Mouse (Mus musculus): Measurements from ENCODE around the gene Prdm2. TPM values are rescaled to one million over a fixed set of nuclear protein-coding genes. Genes with fewer than 3 reads are reported as not detected.

The Prdm2 gene
- polyA plus RNA-seq (2012; ENCODE audit: insufficient read depth, insufficient read length, missing spikeins): 25.1 and 25.9 TPM in 2 replicates

DNA sequence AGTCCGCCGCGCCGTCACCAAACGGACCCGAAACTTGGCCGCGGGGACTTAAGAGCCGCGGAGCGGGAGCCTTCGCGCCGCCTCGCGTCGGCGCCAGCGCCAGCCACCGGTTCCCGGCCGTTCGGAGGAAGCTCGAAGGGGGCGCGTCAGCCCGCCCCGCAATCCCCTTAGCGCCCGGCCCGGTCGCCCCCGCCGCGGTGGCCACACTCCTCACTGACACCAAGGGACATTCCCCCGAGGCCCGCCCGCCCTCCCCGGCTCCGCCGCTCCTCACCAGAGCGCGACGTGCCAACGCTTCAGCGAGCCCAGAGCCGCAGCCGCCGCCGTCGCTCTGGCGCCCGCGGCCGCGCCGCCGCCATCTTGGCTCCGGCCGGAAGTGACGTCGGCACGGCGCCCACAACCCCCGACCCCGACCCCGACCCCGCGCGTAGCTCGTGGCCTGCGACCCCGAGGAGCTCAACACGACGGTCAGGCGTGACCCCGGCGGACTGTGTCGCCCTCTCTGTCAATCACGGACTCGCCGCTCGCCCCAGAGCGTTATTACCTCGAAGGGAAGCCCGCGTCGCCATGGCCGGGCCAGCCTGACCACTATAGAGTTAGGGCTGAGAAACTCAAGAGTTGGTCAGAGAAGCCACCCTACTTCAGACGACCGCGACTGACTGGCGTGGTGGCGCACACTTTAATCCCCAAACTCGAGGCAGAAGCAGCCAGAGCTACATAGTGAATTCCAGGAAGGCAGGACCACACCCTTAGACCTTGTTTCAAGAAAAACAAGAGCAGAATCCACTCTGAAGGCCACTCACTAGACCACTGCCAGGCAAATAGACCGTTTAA, at the start of gene Prdm2:
Gene Prdm2, minus strand, starts transcription at position 655 of the 834 bp plus-strand sequence.
- Histone ChIP-seq H3K27ac (ENCODE audit: insufficient read depth, low read depth, low read length) (0 out of 2 replicates have a peak within 1 kb of the TSS, but pooled peaks have one; percentile 8), H3K4me1 (ENCODE audit: control insufficient read depth, insufficient read depth, low read length) (peaks cover 12% of the 10 kb centered on the region), H3K4me3 (ENCODE audit: insufficient read depth, low read length) (peak within 1 kb of the TSS; percentile 77)
- TF ChIP-seq CTCF (IDR thresholded peaks at IDR 0.05; ENCODE audit: low read depth, low read length) (no peak), POLR2A (IDR thresholded peaks at IDR 0.05; ENCODE audit: borderline replicate concordance, low read depth, low read length) (peak; percentile 96)

DNA sequence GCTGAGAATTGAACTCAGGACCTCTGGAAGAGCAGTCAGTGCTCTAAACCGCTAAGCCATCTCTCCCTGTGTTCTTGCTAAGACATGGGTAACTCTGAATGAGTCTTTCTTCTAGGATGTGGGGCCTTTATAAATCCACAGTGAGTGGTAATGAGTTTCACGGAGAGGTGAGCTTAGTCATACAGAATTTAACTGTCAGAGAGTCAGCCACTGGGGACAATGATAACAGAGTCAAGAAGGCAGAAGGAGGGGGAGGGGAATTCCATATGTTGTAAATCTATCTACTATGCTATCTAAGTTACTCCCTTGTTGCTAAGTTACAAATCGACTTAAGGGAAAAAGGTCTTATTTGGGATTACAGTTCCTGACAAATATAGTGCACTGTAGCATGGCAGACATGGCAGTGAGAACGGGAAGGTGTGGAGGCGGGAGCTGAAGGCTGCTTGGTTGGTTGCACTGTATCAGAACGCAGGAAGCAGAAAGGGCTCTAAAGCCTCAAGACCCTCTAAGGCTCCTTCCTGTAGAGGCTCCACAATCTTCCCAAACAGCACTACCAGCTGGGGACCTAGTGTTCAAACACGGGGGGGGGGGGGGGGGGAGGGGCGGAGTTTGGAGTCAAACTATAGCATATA, 47.0 kb upstream of the Prdm2 start:
- TF ChIP-seq CTCF (IDR thresholded peaks at IDR 0.05; ENCODE audit: low read depth, low read length) (no peak), POLR2A (IDR thresholded peaks at IDR 0.05; ENCODE audit: borderline replicate concordance, low read depth, low read length) (no peak)
- Histone ChIP-seq H3K4me1 (ENCODE audit: control insufficient read depth, insufficient read depth, low read length) (peaks cover 5% of the 10 kb centered on the region; the same call in 1 of the 2 replicates), H3K27ac (ENCODE audit: insufficient read depth, low read depth, low read length) (no peak overlapping the region), H3K4me3 (ENCODE audit: insufficient read depth, low read length) (no peak overlapping the region)

DNA sequence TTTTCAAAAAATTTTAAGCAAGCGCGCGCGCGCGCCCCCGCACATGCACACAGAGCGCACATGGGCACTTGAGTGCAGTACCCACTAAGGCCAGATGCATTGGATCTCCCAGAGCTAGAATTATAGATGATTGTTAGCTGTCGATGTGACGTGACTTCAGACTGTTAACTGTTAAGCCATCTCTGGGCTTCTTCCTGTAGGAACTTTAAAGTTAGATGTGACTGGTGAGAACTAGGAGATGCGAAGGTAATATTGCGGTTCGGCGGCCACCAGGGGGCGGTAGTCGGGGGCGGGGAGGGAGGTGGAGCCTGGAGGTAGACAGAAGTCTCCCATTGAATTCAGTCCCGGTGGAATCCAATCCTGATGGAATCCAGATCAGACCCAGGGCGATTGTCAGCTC, 45.7 kb upstream of the Prdm2 start:
- TF ChIP-seq POLR2A (IDR thresholded peaks at IDR 0.05; ENCODE audit: borderline replicate concordance, low read depth, low read length) (no peak), CTCF (IDR thresholded peaks at IDR 0.05; ENCODE audit: low read depth, low read length) (peak; percentile 83)
- peak overlapping the region; percentile 52 for H3K4me3 ChIP-seq (ENCODE audit: insufficient read depth, low read length)

DNA sequence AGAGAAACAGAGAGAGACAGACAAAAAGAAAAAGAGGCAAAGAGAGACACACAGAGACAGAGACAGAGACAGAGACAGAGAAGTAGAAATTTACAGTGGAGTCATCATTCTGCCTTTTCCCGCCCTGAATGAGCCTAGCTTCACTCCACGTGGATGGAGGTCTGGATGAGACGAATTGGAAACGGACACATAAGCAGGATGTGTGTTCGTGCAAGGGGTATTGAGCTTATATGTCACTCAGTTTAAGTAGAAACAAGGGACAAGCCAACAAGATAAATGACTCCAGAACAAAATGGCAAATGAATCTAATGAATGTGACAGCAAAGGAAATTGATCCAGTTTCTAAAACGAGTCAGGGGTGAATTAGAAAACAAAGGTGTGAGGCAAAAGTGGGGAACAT, 45.2 kb upstream of the Prdm2 start:
- Histone ChIP-seq H3K4me3 (ENCODE audit: insufficient read depth, low read length) (no peak overlapping the region), H3K27ac (ENCODE audit: insufficient read depth, low read depth, low read length) (no peak overlapping the region)
- TF ChIP-seq POLR2A (IDR thresholded peaks at IDR 0.05; ENCODE audit: borderline replicate concordance, low read depth, low read length): no peak
- no peak for TF ChIP-seq CTCF (IDR thresholded peaks at IDR 0.05; ENCODE audit: low read depth, low read length)

More for the DNA sequence above, 45.7 kb upstream of the Prdm2 start:
- Histone ChIP-seq H3K4me1 (ENCODE audit: control insufficient read depth, insufficient read depth, low read length) (peaks cover 5% of the 10 kb centered on the region; the same call in 1 of the 2 replicates), H3K27ac (ENCODE audit: insufficient read depth, low read depth, low read length) (no peak overlapping the region)

DNA sequence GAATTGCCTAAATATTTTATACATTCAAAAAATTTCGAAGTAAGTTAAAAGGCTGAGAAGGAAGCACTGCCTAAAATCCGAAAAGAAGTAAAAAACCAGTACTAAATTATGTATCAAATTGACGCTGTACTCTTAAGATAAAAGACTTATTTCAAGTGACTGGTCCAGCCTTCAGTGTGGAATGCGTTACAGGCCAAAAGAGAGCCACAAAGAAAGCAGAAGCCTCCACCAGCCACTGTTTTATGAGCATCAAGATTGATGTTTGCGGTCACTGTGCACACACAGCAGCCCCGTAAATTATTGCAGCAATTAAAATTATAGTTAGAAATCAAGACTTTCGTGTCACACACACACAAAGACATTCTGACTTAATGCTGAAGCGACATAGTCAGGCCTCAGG, 42.7 kb upstream of the Prdm2 start:
- H3K27ac ChIP-seq (ENCODE audit: insufficient read depth, low read depth, low read length): no peak overlapping the region
- TF ChIP-seq CTCF (IDR thresholded peaks at IDR 0.05; ENCODE audit: low read depth, low read length) (no peak), POLR2A (IDR thresholded peaks at IDR 0.05; ENCODE audit: borderline replicate concordance, low read depth, low read length) (no peak)
- H3K4me3 ChIP-seq (ENCODE audit: insufficient read depth, low read length): no peak overlapping the region
- H3K4me1 ChIP-seq (ENCODE audit: control insufficient read depth, insufficient read depth, low read length): peaks cover 5% of the 10 kb centered on the region; the same call in 1 of the 2 replicates

More for the DNA sequence above, 45.2 kb upstream of the Prdm2 start:
- H3K4me1 ChIP-seq (ENCODE audit: control insufficient read depth, insufficient read depth, low read length): peaks cover 5% of the 10 kb centered on the region; the same call in 1 of the 2 replicates

DNA sequence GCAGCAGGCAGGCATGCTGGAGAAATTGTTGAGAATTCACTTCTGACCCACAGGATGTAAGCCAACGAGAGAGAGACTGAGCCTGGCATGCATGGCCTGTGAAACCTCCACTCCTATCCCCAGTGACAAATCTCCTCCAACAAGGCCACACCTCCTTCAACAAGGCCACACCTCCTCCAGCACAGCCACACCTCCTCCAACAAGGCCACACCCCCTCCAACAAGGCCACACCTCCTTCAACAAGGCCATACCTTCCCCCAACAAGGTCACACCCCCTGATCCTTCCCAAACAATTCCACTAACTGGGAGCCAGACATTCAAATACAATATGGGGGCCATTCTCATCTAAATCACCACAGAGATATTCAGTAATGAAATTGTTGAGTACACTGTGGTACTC, 40.6 kb upstream of the Prdm2 start:
- H3K27ac ChIP-seq (ENCODE audit: insufficient read depth, low read depth, low read length): no peak overlapping the region
- no peak overlapping the region for H3K4me3 ChIP-seq (ENCODE audit: insufficient read depth, low read length)
- H3K4me1 ChIP-seq (ENCODE audit: control insufficient read depth, insufficient read depth, low read length): no peaks in the 10 kb centered on the region
- TF ChIP-seq CTCF (IDR thresholded peaks at IDR 0.05; ENCODE audit: low read depth, low read length): no peak
- TF ChIP-seq POLR2A (IDR thresholded peaks at IDR 0.05; ENCODE audit: borderline replicate concordance, low read depth, low read length): no peak

DNA sequence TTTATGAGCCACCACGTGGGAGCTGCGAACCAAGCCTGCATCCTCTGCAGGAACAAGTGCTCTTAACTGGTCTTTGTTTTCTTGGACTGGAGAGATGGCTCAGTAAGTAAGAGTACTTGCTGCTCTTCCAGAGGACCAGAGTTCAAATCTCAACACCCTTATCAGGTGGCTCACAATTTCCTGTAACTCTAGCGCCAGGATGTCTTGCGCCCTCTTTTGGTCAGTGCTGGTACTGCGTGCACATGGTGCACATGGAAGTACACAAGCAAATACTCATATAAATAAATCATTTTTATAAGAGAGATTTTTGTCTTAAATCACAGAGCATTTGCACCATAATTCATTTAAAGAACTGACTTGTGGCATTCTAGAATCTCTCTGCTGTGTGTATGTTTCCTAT, 35.3 kb upstream of the Prdm2 start:
- no peak for TF ChIP-seq POLR2A (IDR thresholded peaks at IDR 0.05; ENCODE audit: borderline replicate concordance, low read depth, low read length)
- peak; percentile 59; the same call in 1 of the 2 replicates for TF ChIP-seq CTCF (IDR thresholded peaks at IDR 0.05; ENCODE audit: low read depth, low read length)
- H3K4me3 ChIP-seq (ENCODE audit: insufficient read depth, low read length): no peak overlapping the region
- no peaks in the 10 kb centered on the region for H3K4me1 ChIP-seq (ENCODE audit: control insufficient read depth, insufficient read depth, low read length)

DNA sequence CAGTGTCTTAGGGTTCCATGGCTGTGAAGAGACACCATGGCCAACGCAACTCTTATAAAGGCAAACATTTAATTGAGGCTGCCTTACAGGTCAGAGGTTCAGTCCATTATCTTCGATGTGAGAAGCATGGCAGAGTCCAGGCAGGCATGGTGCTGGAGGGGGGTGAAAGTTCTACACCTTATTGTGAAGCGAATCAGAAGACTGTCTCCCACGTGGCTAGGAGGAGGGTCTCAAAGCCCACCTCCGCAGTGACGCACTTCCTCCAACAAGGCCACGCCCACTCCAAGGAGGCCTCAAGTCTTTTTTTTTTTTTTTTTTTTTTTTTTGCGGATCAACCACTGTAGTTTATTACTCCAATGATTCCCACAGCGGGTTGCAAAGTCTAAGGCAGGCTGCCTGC, 28.5 kb upstream of the Prdm2 start:
- Histone ChIP-seq H3K27ac (ENCODE audit: insufficient read depth, low read depth, low read length) (no peak overlapping the region), H3K4me3 (ENCODE audit: insufficient read depth, low read length) (no peak overlapping the region), H3K4me1 (ENCODE audit: control insufficient read depth, insufficient read depth, low read length) (peaks cover 19% of the 10 kb centered on the region)
- TF ChIP-seq CTCF (IDR thresholded peaks at IDR 0.05; ENCODE audit: low read depth, low read length) (no peak), POLR2A (IDR thresholded peaks at IDR 0.05; ENCODE audit: borderline replicate concordance, low read depth, low read length) (no peak)

More for the DNA sequence above, 35.3 kb upstream of the Prdm2 start:
- no peak overlapping the region for H3K27ac ChIP-seq (ENCODE audit: insufficient read depth, low read depth, low read length)

DNA sequence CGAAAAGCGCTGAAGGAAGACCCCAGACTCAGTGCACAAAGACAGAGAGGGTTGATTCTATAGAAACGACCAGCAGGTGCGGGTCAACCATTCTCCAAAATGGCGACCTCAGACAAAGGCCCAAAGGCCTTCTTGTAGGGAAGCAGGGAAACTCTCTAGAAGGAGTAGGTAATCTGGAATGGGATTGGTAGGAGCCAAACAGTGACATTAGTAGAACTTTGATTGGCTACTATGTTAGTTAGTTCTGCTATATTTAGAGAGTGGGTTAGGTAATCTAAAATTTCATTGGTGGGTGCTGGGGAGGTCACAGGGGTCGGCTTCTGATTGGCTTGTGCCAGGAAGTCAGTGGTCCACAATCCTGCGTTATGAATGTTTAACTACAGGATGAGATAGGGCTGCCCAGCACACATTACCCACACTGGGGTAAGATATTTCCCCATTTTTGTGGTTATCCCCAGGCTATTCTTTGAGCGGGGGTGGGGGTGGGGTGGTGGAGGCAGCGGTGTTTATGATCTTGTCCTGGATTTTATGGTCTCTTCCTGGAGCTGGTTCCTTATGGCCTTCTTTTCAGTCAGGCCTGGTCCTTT, 26.9 kb upstream of the Prdm2 start:
- Histone ChIP-seq H3K4me3 (ENCODE audit: insufficient read depth, low read length) (no peak overlapping the region), H3K4me1 (ENCODE audit: control insufficient read depth, insufficient read depth, low read length) (peaks cover 19% of the 10 kb centered on the region), H3K27ac (ENCODE audit: insufficient read depth, low read depth, low read length) (peak overlapping the region; percentile 73)
- TF ChIP-seq POLR2A (IDR thresholded peaks at IDR 0.05; ENCODE audit: borderline replicate concordance, low read depth, low read length) (no peak), CTCF (IDR thresholded peaks at IDR 0.05; ENCODE audit: low read depth, low read length) (no peak)
